Mouse (Mus musculus) cerebellum, adult 11-12 months (tissue): Measurements from ENCODE around the gene Stk39.

Source experiments
- DNase-seq: peaks from one replicate; pipeline ENCODE4 v3.0.0; 2022

Gene Stk39

DNA sequence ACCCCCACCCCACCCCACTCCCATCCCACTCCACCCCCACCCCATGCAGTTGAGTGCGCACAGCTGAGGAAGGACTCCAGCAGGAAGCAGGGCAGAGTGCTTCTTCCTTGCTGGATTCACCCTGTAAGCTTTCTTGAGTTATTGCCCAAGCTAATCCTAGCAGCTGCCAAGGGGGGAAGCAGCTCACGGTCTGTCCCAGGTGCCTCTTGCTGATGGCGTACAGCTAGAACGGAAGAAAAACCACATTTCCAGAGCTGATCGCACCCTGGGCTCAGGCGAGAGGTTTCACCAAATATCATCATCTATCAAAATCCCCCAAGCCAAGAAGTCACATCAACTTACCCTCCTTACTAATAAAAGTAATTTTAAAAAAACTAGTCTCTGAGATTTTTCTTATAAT is 90.9 kb downstream of the Stk39 start:
- no peak for DNase-seq

DNA sequence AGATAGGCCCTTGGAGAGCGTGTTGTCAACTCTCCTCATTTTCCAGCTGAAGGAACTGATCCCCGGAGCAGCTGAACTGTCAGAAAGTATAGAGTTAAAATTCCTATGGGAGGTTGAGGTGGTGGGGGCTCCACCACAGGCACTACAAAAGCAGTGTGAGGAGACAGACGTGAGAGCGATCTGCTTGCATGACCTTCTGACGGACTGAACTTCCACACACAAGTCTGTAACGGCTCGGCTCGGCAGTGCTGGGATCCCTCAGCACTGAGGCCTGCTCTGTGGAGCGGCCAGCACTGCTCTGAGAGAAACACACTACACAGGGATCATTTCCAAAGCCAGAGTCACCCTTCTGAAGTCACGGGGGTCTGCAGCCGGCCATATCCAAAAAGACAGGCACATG is 92.4 kb downstream of the Stk39 start:
- DNase-seq = no peak

DNA sequence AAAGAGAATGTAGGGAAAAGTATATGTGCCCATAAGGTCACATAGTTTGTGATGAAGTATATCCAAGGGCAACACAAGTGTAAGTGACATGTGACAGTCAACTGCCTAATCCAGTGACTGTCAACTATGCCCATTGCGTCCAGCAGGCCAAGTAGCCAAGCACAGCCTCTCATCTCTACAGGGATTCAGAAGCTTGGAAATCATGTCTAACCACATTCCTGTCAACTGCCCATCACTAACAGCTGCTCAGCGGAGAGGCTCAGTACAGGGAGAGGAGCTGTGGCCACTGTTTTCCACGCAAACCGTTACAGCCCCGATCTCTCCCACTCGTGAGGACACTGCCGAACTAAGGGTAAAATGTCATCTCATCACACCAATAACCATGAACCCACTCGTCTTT is 93.7 kb downstream of the Stk39 start:
- no peak for DNase-seq

DNA sequence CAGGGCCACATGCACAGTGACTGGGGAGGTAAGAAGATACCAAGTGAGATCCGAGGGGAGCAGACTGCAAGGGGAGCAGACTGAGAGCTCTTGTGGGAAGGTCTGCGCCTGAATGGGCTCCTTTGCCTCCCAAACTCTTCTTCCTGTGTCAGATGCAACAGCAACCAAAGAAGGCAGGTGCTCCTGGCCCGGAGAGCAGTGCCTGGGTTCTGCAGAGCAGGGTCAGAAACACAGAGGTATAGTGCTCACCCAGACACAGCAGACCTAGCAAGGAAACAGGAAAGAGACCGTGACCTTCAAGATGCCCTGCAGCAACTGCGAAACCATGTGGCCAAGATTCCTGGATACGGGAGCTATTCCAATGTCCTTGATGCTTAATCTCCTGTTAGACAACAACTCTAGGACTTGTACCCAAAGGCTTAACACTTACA is 94.8 kb downstream of the Stk39 start:
- DNase-seq = no peak

DNA sequence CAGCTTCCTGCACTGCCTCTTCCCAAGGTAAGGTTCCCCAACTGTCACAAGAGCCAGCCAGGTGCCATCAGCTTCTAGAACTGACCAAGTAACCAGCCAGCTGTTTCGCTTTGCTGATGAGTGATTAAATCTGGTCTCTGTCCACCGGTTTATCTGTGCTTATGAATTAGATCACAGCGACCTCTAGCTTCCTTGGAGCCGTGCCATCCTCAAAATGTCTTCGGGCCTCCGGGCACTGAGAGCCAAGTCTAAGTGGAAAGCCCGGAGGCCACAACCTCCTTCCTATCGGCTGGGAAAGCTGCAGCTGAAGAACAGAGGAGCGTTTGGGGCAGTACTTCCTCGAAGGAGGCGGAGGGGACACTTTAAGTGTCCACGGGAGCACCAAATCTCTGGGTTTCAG is 95.4 kb downstream of the Stk39 start:
- peak; percentile 39 for DNase-seq

DNA sequence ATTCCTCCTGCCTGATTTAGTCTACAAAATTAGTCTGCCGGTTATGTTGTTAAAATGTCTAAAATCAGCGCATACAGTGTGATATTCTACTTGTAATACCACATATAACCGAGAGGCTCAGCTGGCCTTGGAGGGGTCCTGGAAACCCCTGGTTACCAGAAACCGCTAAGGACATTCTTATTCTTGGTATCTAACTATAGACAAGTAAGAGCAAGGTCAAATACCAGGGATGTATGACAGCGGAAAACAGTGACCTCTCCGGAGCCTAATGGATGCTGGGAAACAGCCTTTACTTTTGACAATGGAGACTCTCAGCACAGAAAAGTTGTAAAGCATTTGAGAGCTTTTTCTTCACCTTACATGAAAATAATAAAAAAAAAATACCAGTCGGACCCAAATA is 97.9 kb downstream of the Stk39 start:
- DNase-seq = no peak

DNA sequence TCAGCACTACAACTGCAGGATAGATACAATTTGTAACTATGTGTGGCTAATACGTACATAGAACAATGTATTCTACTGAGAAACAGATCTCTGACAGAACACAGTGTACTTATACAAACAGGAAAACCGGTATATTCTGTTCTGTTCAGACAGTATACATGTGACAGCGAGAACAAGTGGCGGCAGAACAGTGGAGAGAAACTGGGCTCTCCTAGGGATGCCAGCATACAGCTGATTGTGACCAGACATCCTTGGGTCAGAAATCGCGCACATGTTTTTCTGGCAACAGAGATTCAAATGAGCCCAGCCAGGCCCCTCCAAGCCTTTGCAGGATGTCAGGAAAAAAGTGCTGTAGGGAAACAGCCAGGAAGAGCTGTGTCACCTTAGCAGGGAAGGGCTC is 100.2 kb downstream of the Stk39 start:
- no peak for DNase-seq

DNA sequence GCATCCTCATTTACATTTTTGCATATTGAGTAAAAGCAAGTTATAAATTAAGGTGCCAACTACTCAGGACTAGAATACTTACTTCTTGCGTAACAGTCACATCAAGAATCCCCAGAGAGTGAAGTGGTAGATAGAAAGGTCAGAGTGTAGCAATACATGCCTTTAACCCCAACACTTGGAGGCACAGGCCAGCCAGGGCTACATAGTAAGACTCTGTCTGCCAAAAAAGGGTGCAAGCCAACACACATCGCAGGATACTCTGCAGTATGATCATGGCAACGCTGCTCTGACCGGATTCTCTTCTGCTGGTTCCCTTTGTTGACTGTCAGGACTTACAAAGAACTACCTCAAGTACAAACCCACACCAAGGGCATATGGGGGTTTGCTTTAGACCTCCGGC is 101.7 kb downstream of the Stk39 start:
- no peak for DNase-seq

DNA sequence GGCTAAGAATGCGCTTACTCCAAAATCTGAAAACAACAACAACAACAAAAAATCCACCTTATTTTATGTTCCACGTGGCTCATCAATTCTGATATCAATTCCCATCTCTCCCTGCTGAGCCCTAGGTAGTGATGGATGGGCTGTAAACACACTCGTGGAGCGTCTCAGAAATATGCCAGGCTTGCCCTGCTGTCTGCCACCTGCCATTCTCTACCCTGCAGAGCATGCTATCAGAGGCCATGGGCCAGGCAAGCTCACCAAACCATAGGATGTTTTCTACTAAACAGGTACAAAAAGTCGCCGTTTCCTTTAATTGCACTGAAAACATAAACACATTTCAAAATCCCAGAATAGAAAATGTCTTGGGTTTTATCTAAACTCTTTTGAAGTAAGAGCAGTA is 103.0 kb downstream of the Stk39 start:
- DNase-seq = peak; percentile 48

DNA sequence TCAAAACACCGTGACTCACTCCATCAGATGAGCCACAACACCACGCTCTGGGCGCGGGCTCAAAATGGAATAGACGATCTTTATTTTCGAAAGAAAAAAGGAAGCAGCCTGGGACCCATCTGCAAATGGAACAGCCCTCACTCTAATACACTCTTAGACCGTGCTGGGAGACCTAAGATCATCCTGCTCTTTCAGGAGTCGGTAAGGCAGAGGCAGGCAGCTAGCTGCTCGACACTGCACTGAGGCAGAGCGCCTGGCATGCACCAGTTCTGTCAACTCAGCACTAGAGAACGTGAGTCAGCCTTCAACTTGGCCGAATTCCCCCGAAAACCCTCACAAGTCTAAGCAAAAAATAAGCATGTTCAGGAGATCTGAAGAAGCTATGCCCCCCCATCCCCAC is 104.1 kb downstream of the Stk39 start:
- DNase-seq = no peak

DNA sequence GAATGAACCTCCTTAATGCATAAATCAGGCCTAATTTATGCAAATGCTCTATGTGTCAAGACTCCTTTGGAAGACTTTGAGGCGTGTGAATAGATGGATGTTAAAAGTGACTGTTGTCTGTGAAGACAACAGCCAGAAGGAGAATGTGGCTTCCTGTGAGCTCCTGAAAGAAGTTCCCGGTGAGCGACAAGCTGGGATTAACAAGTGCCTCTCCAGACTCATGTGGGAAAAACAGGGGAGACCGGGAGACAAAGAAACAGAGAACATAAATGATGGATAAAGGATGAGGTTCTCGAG is 105.2 kb downstream of the Stk39 start:
- DNase-seq = no peak

DNA sequence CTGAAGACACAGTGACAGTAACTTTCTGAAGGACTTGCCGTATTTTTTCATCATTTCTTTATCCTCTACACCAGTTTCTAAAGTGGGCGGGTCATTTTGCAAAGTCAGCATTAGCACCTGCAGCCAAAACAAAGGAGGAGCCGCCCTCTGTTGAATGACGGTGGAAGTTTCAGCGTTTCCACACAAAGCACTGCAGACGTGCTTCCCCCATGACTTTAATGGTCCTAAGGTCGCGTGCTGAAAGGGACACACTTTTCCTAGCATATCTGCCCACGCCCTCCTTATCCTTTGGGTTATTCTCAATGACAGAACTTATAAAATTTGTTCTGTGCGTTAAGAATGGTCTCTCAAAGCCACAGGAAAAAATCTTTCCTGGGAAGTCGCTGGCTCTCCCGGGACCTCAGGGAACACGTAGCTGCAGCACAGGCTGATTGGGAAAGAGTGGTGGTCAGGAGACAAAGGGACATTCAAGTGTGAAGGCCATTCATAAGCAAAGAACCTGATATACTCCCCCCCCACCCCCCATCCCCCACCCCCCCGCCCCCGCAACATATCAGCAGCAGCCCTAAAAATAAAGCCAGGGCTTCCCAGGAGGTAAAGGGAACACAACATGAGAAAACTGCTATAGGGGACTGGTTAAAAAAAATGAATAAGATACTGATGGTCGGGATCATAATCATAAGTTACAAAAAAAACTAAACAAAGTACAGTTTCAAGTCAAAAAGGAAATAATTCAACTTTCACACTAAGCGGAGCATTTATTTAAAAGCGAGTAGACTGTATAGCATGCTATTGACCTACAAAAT is 105.8 kb downstream of the Stk39 start:
- no peak for DNase-seq

DNA sequence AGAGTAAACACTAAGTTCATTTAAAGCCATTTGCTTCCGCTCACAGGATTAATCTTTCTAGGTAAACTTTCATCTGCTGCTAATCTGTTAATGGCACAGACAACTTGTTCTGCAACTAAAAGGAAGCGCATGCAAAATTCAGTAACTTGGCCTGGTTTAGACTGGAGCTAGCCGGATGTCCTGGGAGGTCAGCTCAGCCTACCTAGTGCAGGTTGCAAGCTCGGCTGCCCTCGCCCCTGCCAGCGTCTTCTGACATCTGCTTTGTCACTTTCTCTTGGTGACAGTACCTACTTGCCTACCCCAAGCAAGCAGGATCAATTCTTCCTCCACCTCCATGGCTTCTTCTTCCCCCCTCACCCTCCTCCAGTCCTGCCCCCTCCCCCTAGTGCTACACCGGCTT is 106.6 kb downstream of the Stk39 start:
- DNase-seq = no peak

DNA sequence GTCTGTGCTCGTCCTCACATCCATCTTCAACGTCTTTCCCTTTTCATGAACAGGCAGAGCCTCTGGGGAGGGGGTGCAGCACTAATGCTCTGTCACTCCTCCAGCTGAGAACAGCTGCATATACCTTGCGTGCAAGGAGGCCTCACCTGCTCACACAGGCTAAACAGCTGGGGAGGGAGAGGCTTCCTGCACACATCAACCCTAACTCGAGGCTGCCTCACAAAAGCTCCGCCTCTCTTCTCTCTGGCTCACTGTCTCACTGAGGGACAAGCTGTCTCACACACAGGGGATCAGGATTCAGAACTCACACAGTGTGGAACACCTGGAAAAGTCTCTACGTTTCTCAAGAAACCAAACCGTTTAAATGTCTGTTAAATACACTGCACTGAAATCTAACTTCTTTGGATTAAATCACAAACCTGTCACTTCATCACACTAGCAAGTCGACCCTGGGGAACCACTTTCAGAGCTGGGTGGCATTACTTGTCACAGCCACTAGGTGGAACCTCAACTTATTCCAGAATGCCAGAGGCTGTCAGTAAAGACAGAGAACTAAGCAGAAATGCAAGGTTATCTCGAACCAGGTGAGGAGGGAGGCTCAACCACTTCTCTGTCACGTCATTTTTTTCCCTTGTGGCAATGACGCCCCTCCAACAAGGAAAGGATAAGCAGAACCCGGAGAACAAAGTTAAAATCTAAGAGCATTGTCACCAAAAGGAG is 107.7 kb downstream of the Stk39 start:
- peak; percentile 43 for DNase-seq

DNA sequence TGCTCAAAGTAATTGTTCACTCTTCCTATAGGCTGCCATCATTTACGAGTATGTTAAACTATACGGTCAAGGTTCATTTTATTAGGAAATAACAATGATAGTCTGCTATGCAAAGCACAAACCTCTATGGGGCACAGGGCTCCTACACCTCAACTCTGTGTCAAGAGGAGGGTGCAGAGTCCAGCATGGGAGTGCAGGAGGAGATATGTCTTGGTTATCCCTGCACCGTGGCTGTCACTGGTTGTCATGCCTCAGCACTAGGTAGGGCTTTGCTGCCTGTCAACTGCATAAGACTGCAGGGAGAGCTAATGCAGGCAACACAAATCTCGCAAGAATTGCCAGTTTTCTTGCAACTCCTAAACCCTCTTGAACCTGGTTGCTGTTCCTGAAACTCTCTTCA is 108.9 kb downstream of the Stk39 start:
- no peak for DNase-seq

DNA sequence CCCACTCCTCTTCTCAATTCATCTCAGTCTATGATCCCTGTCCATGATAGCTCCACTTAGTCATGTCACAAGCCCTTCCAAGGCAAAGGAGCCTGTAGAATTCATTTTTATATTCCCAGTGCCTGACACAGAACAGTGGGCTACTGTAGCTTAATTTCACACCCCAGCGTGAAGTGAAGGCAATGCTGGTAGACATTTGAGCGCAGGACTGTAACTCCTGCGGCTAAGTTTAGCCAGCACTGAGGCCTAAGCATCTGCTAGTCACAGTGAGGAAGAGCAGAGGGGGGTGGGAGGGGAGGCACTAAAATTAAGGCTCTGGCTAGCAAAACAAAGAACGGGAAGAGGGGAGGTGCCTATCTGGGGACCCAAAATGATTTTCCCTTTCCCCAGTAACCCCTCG is 110.4 kb downstream of the Stk39 start:
- DNase-seq = no peak

DNA sequence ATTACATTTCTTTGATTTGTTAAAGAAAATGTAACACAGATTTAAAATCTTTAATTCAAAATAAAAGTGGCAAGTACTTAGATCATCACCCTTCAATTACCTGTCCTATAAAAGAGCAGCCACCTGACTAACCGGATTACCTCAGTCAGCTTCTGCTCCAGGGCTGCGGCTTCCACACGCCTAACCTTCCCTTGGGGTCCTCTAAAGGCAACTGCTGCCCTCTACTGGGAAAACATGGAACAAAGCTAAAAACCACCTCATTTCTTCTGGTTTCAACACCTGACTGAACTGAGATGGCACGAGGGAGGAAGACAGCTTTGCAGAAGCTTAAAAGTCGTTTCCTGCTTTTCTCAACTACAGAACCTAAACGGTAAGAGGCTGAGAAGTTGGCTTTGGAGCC is 121.4 kb downstream of the Stk39 start:
- DNase-seq = peak; percentile 59

DNA sequence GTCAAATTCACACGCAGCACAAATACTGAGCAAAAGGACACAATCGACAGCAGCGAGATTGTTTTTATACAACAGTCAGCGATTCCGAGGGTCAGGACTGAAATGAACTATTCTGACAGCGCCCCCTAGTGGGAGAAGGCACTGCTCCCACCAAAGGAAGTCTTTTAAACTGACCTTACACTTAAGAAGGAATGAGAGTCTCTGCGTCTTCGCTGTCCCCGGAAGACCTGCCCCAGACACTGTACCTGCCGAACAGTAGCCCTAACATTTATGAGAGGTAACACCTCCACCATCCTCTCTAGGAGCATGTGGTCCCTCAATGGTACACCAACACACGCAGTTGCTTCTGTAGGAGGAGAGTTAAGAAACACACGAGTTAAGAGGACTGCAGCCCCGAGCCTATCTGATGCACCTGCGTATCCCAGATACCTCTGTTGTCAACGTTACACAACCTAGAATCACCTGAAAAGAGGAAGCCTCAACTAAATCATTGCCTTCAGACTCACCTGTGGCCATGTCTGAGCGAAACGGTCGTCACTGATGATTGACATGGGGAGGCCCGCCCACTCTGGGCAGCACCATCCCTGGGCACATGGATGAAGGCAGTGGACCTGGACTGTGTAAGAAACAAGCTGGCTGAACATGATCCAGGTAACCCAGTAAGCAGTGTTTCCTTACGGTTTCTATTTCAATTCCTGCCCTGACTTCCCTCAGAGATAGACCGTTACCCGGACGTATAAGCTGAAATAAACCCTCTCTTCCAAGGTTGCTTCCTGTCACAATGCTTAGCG is 122.3 kb downstream of the Stk39 start:
- peak; percentile 61 for DNase-seq

DNA sequence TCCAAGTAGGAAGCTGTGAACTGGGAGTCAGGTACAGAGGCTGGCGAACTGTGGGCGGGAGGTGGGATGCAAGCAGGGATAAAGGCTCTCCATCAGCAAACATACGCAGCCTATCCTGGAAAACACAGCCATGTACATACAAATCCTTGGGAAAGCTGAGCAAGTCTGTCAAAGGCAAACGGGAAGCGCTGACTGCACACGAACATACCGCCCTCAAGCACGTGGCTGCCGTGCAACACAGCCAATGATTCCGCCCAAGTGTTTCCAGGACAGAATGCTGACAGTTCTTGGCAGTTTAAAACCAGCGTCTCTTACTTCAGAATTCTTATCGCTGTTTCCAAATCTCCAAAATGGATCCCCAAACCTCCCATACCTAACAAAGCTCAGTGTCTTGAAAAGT is 123.1 kb downstream of the Stk39 start:
- DNase-seq = no peak

DNA sequence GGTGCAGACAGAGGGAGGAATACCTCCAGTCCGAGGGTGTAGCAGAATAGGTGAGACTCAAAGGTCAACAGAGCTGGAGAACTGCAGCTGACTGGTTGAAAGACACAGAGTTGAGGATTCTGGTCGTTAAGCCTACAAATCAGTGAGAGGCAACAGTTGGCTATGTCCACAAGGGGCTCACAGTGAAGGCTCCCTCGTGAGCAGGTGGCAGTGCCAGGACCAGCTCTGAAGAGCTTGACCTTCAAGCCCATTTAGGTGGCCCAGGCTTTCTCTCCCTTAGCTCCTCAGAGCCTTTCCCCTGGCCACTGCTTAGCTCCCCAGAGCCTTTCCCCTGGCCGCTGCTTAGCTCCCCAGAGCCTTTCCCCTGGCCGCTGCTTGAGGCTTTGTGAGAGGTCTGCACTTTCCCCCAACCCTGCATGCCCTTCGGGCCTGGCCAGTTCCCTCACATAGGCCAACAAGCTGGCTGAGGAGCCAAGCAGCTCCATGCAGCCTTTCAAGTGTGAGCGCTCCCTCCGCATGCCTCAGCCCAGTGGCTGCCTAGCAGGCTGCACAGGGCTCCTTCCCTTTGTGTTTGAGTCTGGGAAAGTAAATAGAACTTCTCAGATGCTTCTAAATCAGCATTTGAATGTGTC is 125.3 kb downstream of the Stk39 start:
- no peak for DNase-seq

DNA sequence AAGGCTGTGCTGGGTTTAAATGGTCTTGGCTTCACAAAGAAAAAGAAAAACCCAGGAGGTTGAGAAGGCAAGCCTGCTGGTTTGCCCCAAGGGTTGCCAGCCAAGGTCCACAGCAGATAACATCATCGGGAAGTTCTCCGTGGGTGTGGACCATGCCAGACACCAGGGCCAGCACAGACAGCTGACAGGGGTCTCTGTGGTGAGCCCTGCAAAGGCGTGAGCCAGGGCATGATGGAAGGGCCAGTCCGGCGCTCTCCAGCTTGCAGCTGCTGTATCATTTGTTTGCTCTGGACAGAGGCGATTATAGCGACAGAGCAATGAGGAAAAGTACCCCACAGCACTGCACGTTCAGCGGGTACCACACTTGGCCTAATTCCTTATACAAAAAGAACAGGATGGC is 126.8 kb downstream of the Stk39 start:
- no peak for DNase-seq

DNA sequence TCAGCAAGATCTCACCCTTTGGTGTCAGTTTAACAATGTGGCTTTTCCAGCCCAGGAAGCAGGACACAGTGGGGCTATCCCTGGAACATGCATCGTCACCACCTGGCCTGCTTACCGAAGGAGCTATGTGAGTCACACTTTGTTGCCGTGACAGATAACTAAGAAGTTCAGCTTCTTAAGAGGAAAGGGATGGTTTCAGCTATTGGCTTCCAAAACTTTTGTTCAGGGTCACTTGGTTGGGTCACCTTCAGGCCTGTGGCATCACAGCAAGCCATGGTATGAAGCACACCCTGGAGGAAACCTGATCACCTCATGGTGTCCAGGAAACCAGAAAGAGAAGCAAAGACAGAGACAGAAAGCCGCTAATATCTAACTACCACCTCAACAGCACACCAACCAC is 128.3 kb downstream of the Stk39 start:
- no peak for DNase-seq

DNA sequence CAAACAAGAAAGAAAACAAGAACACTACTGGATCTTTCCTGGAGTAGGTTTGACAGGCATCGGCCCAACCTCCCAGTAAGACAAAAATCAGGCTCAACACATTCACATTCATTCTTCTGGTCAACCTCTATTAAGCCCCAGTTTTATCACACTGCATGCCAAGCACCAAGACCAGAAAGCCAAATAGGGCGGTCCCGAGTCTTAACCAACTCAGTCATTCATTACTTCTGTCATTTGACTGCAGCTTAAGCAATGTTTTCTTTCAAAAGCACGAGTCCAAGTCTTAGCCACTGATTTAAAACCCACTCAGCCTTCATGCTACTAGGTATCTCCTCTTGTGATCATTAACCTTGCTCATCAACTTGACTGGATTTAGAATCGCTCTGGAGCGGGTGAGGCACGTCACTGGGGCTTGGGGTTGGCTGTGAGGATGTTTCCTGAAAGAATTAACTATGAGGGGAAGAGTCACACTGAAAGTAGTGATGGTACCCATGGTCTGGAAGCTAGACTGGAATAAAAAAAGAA is 129.9 kb downstream of the Stk39 start:
- DNase-seq = no peak
